Mouse (Mus musculus) thymus, adult 2 months (tissue): ENCODE measurements at regions not wholly inside any gene's neighbourhood (a gene's known extent, or its start where the extent isn't known, plus 50 kb on each side); places are given as distances from the start of the nearest gene placed in this dataset.

ENCODE experiments used
- CTCF ChIP-seq: fragments of 200-500 bp; IDR thresholded peaks from 2 replicates; pipeline ENCODE4 v1.5.1; 2012; ENCODE audit warnings: mild to moderate bottlenecking, control low read depth, low read length, moderate library complexity, borderline replicate concordance; ENCODE audit not compliant: control insufficient read depth, poor library complexity, insufficient read depth; ENCODE audit errors: extremely low read depth
- POLR2A ChIP-seq: fragments of 200-500 bp; IDR thresholded peaks from 2 replicates; pipeline ENCODE4 v1.6.1; 2012; ENCODE audit warnings: mild to moderate bottlenecking, low read length, control low read depth, moderate library complexity; ENCODE audit not compliant: control insufficient read depth, poor library complexity, insufficient read depth; ENCODE audit errors: extremely low read depth

DNA sequence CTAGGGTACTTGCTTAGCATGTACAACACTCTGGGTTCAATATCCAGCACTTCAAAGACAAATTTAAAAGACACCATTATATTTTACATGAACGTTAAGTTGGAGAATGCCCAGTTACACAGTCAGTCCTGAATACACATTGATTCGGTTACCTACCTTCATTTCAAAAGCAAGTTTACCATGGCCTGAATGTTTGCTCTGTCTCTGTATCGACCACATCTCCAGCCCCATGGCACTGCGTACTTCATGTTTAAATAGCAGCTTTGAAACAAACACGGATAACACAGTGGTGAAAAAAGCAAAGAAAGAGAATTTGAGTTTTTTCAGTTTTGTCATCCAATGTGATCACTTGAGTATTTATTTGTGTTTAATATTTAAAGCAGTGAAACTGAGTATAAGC, 254.1 kb upstream of the Plxna2 start:
- no peak for TF ChIP-seq POLR2A
- TF ChIP-seq CTCF, result no peak
